Mouse (Mus musculus) C3H10T1/2 (cell line): ENCODE data around the gene Hbb-bh1. TPM values are rescaled to one million over a fixed set of nuclear protein-coding genes. Genes with fewer than 3 reads are reported as not detected.

Experiments used
- polyA plus RNA-seq, 2 experiments: library from polyadenylated mRNA; unstranded; fragments of >200 nt; fragmentation: generic; extraction: Trizol; gene quantifications; one replicate each; pipeline ENCODE4 v1.2.1; 2012; ENCODE audit warnings: missing spikeins in 2 of 2

Gene Hbb-bh1
- under 1 TPM; 0.08 to 0.97 TPM for polyA plus RNA-seq

DNA sequence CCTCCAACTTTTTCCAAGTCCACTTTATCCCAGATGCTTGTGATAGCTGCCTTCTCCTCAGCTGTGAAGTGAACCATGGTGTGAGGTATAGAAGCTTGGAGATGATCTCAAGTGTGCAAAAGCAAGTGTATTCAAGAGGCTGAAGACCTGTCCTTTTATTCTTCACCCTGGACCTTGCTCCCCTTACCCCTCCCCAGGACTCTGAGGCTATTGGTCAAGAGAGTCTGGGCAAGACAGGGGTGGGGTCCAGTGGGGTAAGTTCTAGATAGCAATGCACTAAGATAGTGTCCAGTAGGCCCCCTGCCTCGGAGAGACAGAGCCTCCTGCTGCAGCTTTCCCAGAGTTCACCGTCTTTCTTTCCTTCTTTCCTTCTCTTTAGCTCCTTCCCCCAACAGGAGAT, at the start of gene Hbb-bh1:
TSS of gene Hbb-bh1 (minus strand) at position 131 of the 400 bp plus-strand sequence.

DNA sequence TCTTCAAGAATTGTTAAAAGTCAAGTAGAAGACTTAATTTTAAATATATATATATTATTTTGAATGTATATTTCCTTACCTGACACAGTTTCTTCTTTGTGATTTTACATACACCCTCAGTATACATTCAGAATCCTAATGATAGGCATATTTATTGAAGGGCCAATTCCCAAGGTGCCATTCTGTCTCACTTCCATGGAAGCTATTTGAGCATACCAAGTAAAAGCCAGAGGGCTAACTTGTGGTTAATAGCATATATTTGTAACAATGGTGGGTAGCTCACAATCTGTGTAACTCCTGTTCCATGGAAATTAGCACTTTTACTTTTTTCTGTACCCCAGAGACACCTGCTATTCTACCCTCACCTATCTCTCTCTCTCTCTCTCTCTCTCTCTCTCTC, 43.2 kb upstream of the Hbb-bh1 start, which contains the start of gene Olfr66:
TSS of gene Olfr66 (minus strand) at position 101 of the 400 bp plus-strand sequence.

DNA sequence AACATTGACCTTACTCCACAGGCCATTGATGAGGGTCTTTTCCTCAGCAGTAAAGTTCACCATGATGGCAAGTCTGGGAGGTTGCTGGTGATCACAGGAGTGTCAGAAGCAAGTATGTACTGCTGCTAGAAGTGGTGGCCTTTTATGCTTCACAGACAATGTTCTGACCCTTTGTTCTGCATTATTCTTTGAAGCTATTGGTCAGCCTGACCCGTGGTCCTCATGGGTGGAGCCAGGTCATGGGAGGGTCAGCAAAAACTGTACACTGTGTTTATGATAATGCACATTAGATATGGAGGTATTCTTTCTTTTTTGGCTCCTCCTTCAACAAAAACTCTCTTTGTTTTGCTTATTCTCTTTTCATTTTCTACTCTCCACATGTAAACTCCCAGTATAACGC, 10.1 kb upstream of the Hbb-bh1 start, which contains the start of gene Hbb-y:
TSS of gene Hbb-y (minus strand) at position 127 of the 400 bp plus-strand sequence.

DNA sequence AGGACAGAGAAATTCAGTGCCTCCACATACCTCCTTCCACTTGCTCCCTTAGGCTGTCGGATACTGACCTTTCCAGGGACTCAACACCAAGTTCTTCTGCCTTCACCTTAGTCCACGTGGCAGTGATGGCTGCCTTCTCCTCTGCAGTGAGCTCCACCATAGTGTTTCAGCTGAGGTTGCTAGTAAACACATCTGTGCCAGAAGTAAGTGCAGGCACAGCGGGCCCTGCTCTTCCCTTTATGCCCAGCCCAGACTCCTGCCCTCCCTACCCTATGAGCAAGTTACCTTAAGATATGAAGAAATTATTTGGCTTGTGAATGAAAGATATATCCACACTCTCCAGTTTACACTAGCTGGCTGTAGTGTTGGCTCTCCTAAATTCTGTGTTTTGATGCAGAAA, 2.7 kb downstream of the Hbb-bh1 start, which contains the start of gene Hbb-bh2:
TSS of gene Hbb-bh2 (minus strand) at position 253 of the 400 bp plus-strand sequence.

DNA sequence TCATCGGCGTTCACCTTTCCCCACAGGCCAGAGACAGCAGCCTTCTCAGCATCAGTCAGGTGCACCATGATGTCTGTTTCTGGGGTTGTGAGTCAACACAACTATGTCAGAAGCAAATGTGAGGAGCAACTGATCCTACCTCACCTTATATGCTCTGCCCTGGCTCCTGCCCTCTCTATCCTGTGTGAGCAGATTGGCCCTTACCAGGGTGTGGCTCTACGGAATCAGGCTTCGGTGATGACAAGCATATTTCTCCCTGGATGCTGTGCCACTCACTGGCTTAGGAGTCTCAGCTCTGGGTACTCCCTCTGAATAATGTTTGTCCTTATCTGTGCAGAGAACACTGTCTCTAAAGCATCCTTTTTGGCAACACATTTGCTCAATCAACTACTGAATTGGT, 15.2 kb downstream of the Hbb-bh1 start, which contains the start of gene Hbb-bs:
TSS of gene Hbb-bs (minus strand) at position 289 of the 400 bp plus-strand sequence.

DNA sequence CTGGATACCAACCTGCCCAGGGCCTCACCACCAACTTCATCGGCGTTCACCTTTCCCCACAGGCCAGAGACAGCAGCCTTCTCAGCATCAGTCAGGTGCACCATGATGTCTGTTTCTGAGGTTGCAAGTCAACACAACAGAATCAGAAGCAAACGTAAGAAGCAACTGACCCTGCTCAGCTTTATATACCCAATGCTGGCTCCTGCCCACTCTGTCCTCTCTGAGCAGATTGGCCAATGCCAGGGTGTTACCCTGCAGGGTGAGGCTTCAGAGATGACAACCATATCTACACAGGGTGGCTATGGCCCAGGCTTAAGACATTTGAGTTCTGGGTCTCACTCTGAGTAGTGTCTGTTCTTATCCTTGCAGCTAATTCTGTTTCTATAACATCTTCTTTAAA, 29.2 kb downstream of the Hbb-bh1 start, which contains the start of gene Hbb-bt:
TSS of gene Hbb-bt (minus strand) at position 231 of the 400 bp plus-strand sequence.

DNA sequence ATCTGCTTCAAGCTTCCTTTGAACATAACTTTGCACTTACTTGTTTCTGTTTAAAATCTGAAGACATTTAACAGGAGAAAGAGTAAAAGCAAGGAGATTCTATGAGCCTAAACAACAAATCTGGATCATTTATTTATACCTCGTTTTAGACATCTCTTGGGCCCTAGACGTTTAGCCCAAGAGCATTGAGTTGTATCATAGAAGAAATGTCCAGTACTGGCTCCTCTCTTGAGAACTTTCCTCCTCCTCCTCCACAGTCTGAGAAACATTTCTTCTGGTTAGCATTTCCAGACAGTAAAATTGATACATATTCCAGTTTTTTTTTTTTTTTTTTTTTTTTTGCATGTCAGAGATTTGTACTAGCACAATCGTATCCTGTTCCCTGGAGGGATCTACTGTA, 51.2 kb downstream of the Hbb-bh1 start, which contains the start of gene Olfr67:
TSS of gene Olfr67 (minus strand) at position 101 of the 400 bp plus-strand sequence.

Other genes with a start within 250 kb of the Hbb-bh1 start
- gene Olfr619, start 242.6 kb downstream of the Hbb-bh1 start, polyA plus RNA-seq: not detected
- gene Olfr620, start 230.6 kb downstream of the Hbb-bh1 start, polyA plus RNA-seq: not detected
- not detected for gene Olfr622, start 200.5 kb downstream of the Hbb-bh1 start, polyA plus RNA-seq
- not detected for gene Olfr623, start 179.5 kb downstream of the Hbb-bh1 start, polyA plus RNA-seq
- gene Olfr624, start 172.0 kb downstream of the Hbb-bh1 start, polyA plus RNA-seq: not detected
- gene Olfr625-ps1, start 160.4 kb downstream of the Hbb-bh1 start, polyA plus RNA-seq: not detected
- not detected for gene Olfr243, start 128.5 kb downstream of the Hbb-bh1 start, polyA plus RNA-seq
- gene Olfr628, start 112.8 kb downstream of the Hbb-bh1 start, polyA plus RNA-seq: not detected
- gene Olfr629, start 98.2 kb downstream of the Hbb-bh1 start, polyA plus RNA-seq: not detected
- gene Olfr630, start 85.8 kb downstream of the Hbb-bh1 start, polyA plus RNA-seq: not detected
- gene Olfr69, start 71.6 kb downstream of the Hbb-bh1 start, polyA plus RNA-seq: not detected
- not detected for gene Olfr68, start 63.5 kb downstream of the Hbb-bh1 start, polyA plus RNA-seq
- not detected for gene Olfr67, start 51.3 kb downstream of the Hbb-bh1 start, polyA plus RNA-seq
- gene Hbb-bt, start 29.2 kb downstream of the Hbb-bh1 start, polyA plus RNA-seq: not detected
- gene Hbb-bs, start 15.1 kb downstream of the Hbb-bh1 start, polyA plus RNA-seq: not detected
- not detected for gene Hbb-bh2, start 2.6 kb downstream of the Hbb-bh1 start, polyA plus RNA-seq
- gene Hbb-y, start 10.1 kb upstream of the Hbb-bh1 start, polyA plus RNA-seq: under 1 TPM in 1 of 2 experiments, not detected in 1; 0.06 TPM
- gene Olfr66, start 43.1 kb upstream of the Hbb-bh1 start, polyA plus RNA-seq: not detected
- gene Olfr64, start 51.3 kb upstream of the Hbb-bh1 start, polyA plus RNA-seq: not detected
- under 1 TPM in 1 of 2 experiments, not detected in 1; 0.05 TPM for gene Olfr65, start 60.3 kb upstream of the Hbb-bh1 start, polyA plus RNA-seq
- not detected for gene Olfr631, start 85.7 kb upstream of the Hbb-bh1 start, polyA plus RNA-seq
- not detected for gene Olfr632, start 91.2 kb upstream of the Hbb-bh1 start, polyA plus RNA-seq
- not detected for gene Olfr633, start 101.3 kb upstream of the Hbb-bh1 start, polyA plus RNA-seq
- not detected for gene Olfr635, start 128.0 kb upstream of the Hbb-bh1 start, polyA plus RNA-seq
- not detected for gene Olfr638, start 155.6 kb upstream of the Hbb-bh1 start, polyA plus RNA-seq
- gene Olfr639, start 174.1 kb upstream of the Hbb-bh1 start, polyA plus RNA-seq: not detected
- gene Olfr640, start 182.4 kb upstream of the Hbb-bh1 start, polyA plus RNA-seq: not detected
- gene Olfr641, start 192.3 kb upstream of the Hbb-bh1 start, polyA plus RNA-seq: not detected
- not detected for gene Olfr642, start 209.5 kb upstream of the Hbb-bh1 start, polyA plus RNA-seq
- gene 4930516K23Rik, start 218.3 kb upstream of the Hbb-bh1 start, polyA plus RNA-seq: not detected
- not detected for gene Olfr644, start 228.7 kb upstream of the Hbb-bh1 start, polyA plus RNA-seq
- not detected for gene Olfr645, start 242.3 kb upstream of the Hbb-bh1 start, polyA plus RNA-seq